Mouse (Mus musculus) heart, embryonic 14.5 days (tissue): ENCODE data around the gene Nova2. TPM values are rescaled to one million over a fixed set of nuclear protein-coding genes. Genes with fewer than 3 reads are reported as not detected.

Source experiments
- ATAC-seq: fragments of 200-750 bp; cut with Nextera tagmentation; 2 replicates; pipeline ENCODE4 v1.8.0; 2017; ENCODE audit warnings: low read depth, moderate TSS enrichment; ENCODE audit not compliant: insufficient number of reproducible peaks, insufficient read depth, low FRiP score
- H3K27ac ChIP-seq, 2 experiments: fragments of 200-500 bp in 1 of 2; fragments of 300-500 bp in 1 of 2; sonication (generic) in 1 of 2; replicated peaks in 1 of 2; 2 replicates each; pipeline ENCODE4 v1.5.1; 2012 to 2014; ENCODE audit warnings: low read depth in 2 of 2, low read length in 2 of 2, control low read depth in 1 of 2, mild to moderate bottlenecking in 1 of 2, mixed read lengths in 1 of 2; ENCODE audit not compliant: control insufficient read depth in 1 of 2, insufficient read depth in 1 of 2
- H3K27me3 ChIP-seq: fragments of 300-500 bp; sonication (generic); 2 replicates; pipeline ENCODE4 v1.6.1; 2014; ENCODE audit warnings: mild to moderate bottlenecking, low read length, control low read depth; ENCODE audit not compliant: control insufficient read depth, insufficient read depth
- H3K36me3 ChIP-seq: fragments of 300-500 bp; sonication (generic); 2 replicates; pipeline ENCODE4 v1.6.1; 2014; ENCODE audit warnings: mild to moderate bottlenecking, control low read depth, low read length, mixed read lengths; ENCODE audit not compliant: control insufficient read depth, insufficient read depth
- H3K4me1 ChIP-seq, 2 experiments: fragments of 200-500 bp in 1 of 2; fragments of 300-500 bp in 1 of 2; sonication (generic) in 1 of 2; 2 replicates each; pipeline ENCODE4 v1.6.1; 2012 to 2014; ENCODE audit warnings: low read length in 2 of 2, control low read depth in 1 of 2, mixed read lengths in 1 of 2; ENCODE audit not compliant: control insufficient read depth in 2 of 2, insufficient read depth in 2 of 2
- H3K4me2 ChIP-seq: fragments of 300-500 bp; sonication (generic); 2 replicates; pipeline ENCODE4 v1.6.1; 2014; ENCODE audit warnings: mild to moderate bottlenecking, low read length
- H3K4me3 ChIP-seq, 2 experiments: fragments of 200-500 bp in 1 of 2; fragments of 300-500 bp in 1 of 2; sonication (generic) in 1 of 2; 2 replicates each; pipeline ENCODE4 v1.5.1; 2012 to 2014; ENCODE audit warnings: low read length in 2 of 2, mild to moderate bottlenecking in 2 of 2, control low read depth in 1 of 2, low read depth in 1 of 2, moderate library complexity in 1 of 2; ENCODE audit not compliant: control insufficient read depth in 1 of 2, insufficient read depth in 1 of 2
- H3K9ac ChIP-seq: fragments of 300-500 bp; sonication (generic); 2 replicates; pipeline ENCODE4 v1.6.1; 2014; ENCODE audit warnings: mild to moderate bottlenecking, low read length
- H3K9me3 ChIP-seq: fragments of 300-500 bp; sonication (generic); 2 replicates; pipeline ENCODE4 v1.6.1; 2016; ENCODE audit warnings: low read length, control low read depth; ENCODE audit not compliant: control insufficient read depth
- WGBS: fragments of 180-500 bp; shearing (Covaris S2); extraction: QIAGEN DNeasy Blood & Tissue Kit; methylation state at CpG from one replicate; pipeline ENCODE4 v1.1.7; 2014; 5-methylcytosine and 5-hydroxymethylcytosine counted together
- polyA plus RNA-seq: library from polyadenylated mRNA; unstranded; fragments of >200 nt; fragmentation: Nextera tagmentation; extraction: Ambion mirVana; gene quantifications from 2 replicates; pipeline ENCODE4 v1.2.1, GENCODE M21; 2014

Gene Nova2
- polyA plus RNA-seq, 1 experiment from 2014 or later = 0.57 TPM

- ATAC-seq = no peak; the same call in 1 of the 2 replicates
- H3K4me3 ChIP-seq = peak overlapping the region; percentile 46 to 47
- peak overlapping the region; percentile 93 for H3K4me2 ChIP-seq
- peaks cover 7% of the 10 kb centered on the region; the same call in 1 of the 2 replicates for H3K36me3 ChIP-seq
- no peak overlapping the region for H3K27ac ChIP-seq
- no peaks in the 10 kb centered on the region for H3K9me3 ChIP-seq
- peaks cover 6 to 20% of the 10 kb centered on the region in 2 experiments; a peak in 3 of 4 replicates for H3K4me1 ChIP-seq
- peaks cover 13% of the 10 kb centered on the region for H3K27me3 ChIP-seq
- peak overlapping the region; percentile 69 for H3K9ac ChIP-seq
- 18% methylated on average over 33 of the region's 33 CpGs for WGBS
These were observed 33.7 kb upstream of the Nova2 start for GRCm38 (mm10) chr7:18891872-18892599.

DNA sequence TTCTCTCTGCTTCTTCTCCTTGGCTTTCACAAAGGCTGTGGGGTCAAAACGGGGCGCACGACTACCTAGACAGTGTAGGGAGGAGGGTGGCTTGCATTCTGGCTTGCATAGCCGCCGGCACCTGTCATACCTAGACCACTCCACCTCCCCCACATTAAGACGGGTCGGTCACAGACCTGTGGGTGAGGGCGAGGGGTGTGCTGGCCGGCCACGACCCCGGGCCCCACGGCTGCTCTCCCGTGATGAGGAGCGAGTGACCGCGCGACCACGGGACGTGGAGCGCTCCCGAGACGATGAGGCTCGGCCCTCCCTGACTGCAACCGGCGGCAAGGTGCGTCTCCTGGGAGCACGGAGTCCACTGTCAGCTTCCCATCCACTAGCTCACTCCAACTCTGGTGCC is 32.7 kb upstream of the Nova2 start:
- H3K9me3 ChIP-seq = no peaks in the 10 kb centered on the region
- WGBS = 24% methylated on average over 27 of the region's 27 CpGs
- H3K4me3 ChIP-seq = peak overlapping the region in 1 of 2 experiments; percentile 46; a peak in 1 of 4 replicates
- ATAC-seq = no peak
- peak overlapping the region; percentile 93 for H3K4me2 ChIP-seq
- H3K27me3 ChIP-seq = peaks cover 13% of the 10 kb centered on the region
- 0 out of 2 replicates have a peak overlapping the region, but pooled peaks have one; percentile 69 for H3K9ac ChIP-seq
- peaks cover 14% of the 10 kb centered on the region; the same call in 1 of the 2 replicates for H3K36me3 ChIP-seq
- peaks cover 6 to 20% of the 10 kb centered on the region in 2 experiments; a peak in 3 of 4 replicates for H3K4me1 ChIP-seq
- H3K27ac ChIP-seq = no peak overlapping the region

- Histone ChIP-seq H3K4me2 (peak overlapping the region; percentile 93), H3K9me3 (no peaks in the 10 kb centered on the region), H3K27ac (no peak overlapping the region), H3K4me3 (peak overlapping the region; percentile 37 to 44), H3K4me1 (peaks cover 6 to 20% of the 10 kb centered on the region in 2 experiments; a peak in 3 of 4 replicates), H3K36me3 (peaks cover 21% of the 10 kb centered on the region; the same call in 1 of the 2 replicates), H3K9ac (peak overlapping the region; percentile 68), H3K27me3 (peaks cover 13% of the 10 kb centered on the region)
- peak; percentile 33; the same call in 1 of the 2 replicates for ATAC-seq
- under 1% methylated on average over 41 of the region's 41 CpGs for WGBS
These were observed 31.8 kb upstream of the Nova2 start for GRCm38 (mm10) chr7:18893651-18894430.

DNA sequence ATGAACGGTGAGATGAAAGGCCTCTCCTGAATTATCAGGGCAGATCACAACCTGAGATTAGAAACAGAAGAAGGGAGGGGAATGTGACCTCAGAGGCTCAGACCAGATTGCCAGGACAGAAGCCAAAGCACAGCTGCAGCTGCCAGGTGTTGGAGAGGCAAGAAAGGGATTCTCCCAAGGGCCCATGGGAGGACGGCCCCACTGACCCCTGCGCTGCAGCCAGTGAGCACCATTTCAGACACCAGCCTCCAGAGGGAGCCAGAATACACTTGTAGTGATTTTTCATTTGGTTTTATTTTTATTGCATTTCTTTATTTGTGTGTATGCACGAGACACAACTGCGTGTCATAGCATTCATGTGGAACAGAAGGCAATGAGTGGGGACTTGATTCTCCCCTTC is 29.2 kb upstream of the Nova2 start:
- Histone ChIP-seq H3K4me2 (no peak overlapping the region), H3K4me1 (peaks cover 6 to 20% of the 10 kb centered on the region in 2 experiments; a peak in 3 of 4 replicates), H3K4me3 (no peak overlapping the region), H3K9me3 (no peaks in the 10 kb centered on the region), H3K9ac (no peak overlapping the region), H3K27ac (no peak overlapping the region), H3K27me3 (peaks cover 13% of the 10 kb centered on the region), H3K36me3 (peaks cover 36% of the 10 kb centered on the region)
- WGBS = 48% methylated on average over 5 of the region's 5 CpGs
- ATAC-seq = no peak

DNA sequence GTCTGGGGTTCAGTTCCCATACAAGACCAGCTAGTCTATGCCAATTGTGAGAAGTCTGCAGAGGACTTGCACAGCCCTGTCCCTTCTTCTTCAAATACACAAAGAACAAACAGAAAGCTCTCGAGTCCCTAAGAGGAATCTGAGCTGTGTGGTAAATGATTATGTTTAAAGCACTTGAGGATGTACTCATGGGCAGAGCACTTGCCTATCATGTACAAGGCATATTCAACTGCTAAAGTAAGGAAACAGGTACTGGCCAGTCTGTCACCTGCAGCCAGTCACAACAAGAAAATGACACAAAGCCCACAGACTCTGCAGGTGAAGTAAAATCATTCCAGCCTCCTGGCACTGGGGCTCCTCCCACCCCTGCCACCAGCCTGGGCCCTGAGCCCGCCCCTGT is 25.2 kb upstream of the Nova2 start:
- Histone ChIP-seq H3K9ac (no peak overlapping the region), H3K9me3 (no peaks in the 10 kb centered on the region), H3K4me3 (no peak overlapping the region), H3K36me3 (peaks cover 52% of the 10 kb centered on the region), H3K27me3 (no peaks in the 10 kb centered on the region), H3K4me1 (no peaks in the 10 kb centered on the region), H3K27ac (no peak overlapping the region), H3K4me2 (no peak overlapping the region)
- no peak for ATAC-seq
- WGBS = 91% methylated on average over 2 of the region's 2 CpGs

- no peak for ATAC-seq
- no peaks in the 10 kb centered on the region for H3K9me3 ChIP-seq
- H3K27me3 ChIP-seq = no peaks in the 10 kb centered on the region
- no peak overlapping the region for H3K9ac ChIP-seq
- H3K36me3 ChIP-seq = peaks cover 49% of the 10 kb centered on the region
- no peak overlapping the region for H3K4me3 ChIP-seq
- WGBS = 58% methylated on average over 3 of the region's 3 CpGs
- H3K4me1 ChIP-seq = 0 out of 4 replicates have a peak, but pooled peaks cover 0 to under 1% of the 10 kb centered on the region in 2 experiments
- no peak overlapping the region for H3K4me2 ChIP-seq
- H3K27ac ChIP-seq = no peak overlapping the region
These were observed 23.2 kb upstream of the Nova2 start for GRCm38 (mm10) chr7:18902486-18902885.

GRCm38 (mm10) chr7:18904971-18905370 is 20.7 kb upstream of the Nova2 start:
- H3K27me3 ChIP-seq = no peaks in the 10 kb centered on the region
- no peak overlapping the region for H3K4me3 ChIP-seq
- H3K9me3 ChIP-seq = no peaks in the 10 kb centered on the region
- H3K27ac ChIP-seq = no peak overlapping the region
- no peak for ATAC-seq
- H3K36me3 ChIP-seq = peaks cover 30% of the 10 kb centered on the region
- H3K4me1 ChIP-seq = peaks cover 0 to 15% of the 10 kb centered on the region in 2 experiments; a peak in 2 of 4 replicates
- 86% methylated on average over 3 of the region's 3 CpGs for WGBS
- H3K4me2 ChIP-seq = no peak overlapping the region
- no peak overlapping the region for H3K9ac ChIP-seq
